Mouse (Mus musculus): Measurements from ENCODE around the gene Tlk2.
"Not testable (repeated sequence)": the region's sequence is repeated elsewhere in the genome, so short reads cannot be mapped to it uniquely, and the experiment has no call there.

Gene Tlk2

GRCm38 (mm10) chr11:105178516-105178915 is at the start of gene Tlk2:
TSS of gene Tlk2 (plus strand) at chr11:105178807.
- DNase-seq (ENCODE audit: low spot score in 2 of 2), result no peak

- DNase-seq (ENCODE audit: low spot score in 2 of 2), result no peak
Measured at GRCm38 (mm10) chr11:105135692-105136091, 42.9 kb upstream of the Tlk2 start.

- not testable (repeated sequence) for DNase-seq (ENCODE audit: low spot score in 2 of 2)
Measured at GRCm38 (mm10) chr11:105137255-105137654, 41.4 kb upstream of the Tlk2 start.

- not testable (repeated sequence) for DNase-seq (ENCODE audit: low spot score in 2 of 2)
Measured at GRCm38 (mm10) chr11:105140512-105140911, 38.1 kb upstream of the Tlk2 start.

- DNase-seq (ENCODE audit: low spot score in 2 of 2), result no peak
Measured at GRCm38 (mm10) chr11:105141115-105141514, 37.5 kb upstream of the Tlk2 start.

- DNase-seq (ENCODE audit: low spot score in 2 of 2), result no peak
Measured at GRCm38 (mm10) chr11:105143564-105143963, 35.0 kb upstream of the Tlk2 start.

GRCm38 (mm10) chr11:105144084-105144483 is 34.5 kb upstream of the Tlk2 start:
- no peak for DNase-seq (ENCODE audit: low spot score in 2 of 2)

- no peak for DNase-seq (ENCODE audit: low spot score in 2 of 2)
Measured at GRCm38 (mm10) chr11:105144508-105145210, 33.9 kb upstream of the Tlk2 start.

- DNase-seq (ENCODE audit: low spot score in 2 of 2), result no peak
Measured at GRCm38 (mm10) chr11:105145211-105145610, 33.4 kb upstream of the Tlk2 start.

- no peak for DNase-seq (ENCODE audit: low spot score in 2 of 2)
Measured at GRCm38 (mm10) chr11:105146593-105146992, 32.0 kb upstream of the Tlk2 start, which contains the start of gene Gm10842. TSS of gene Gm10842 (plus strand) at chr11:105146893.

- DNase-seq (ENCODE audit: low spot score in 2 of 2), result no peak
Measured at GRCm38 (mm10) chr11:105149353-105149752, 29.3 kb upstream of the Tlk2 start.

GRCm38 (mm10) chr11:105149766-105150165 is 28.8 kb upstream of the Tlk2 start:
- no peak for DNase-seq (ENCODE audit: low spot score in 2 of 2)

GRCm38 (mm10) chr11:105150691-105151090 is 27.9 kb upstream of the Tlk2 start:
- no peak for DNase-seq (ENCODE audit: low spot score in 2 of 2)

- DNase-seq (ENCODE audit: low spot score in 2 of 2), result no peak
Measured at GRCm38 (mm10) chr11:105151226-105152016, 27.2 kb upstream of the Tlk2 start.

GRCm38 (mm10) chr11:105152017-105152300 is 26.6 kb upstream of the Tlk2 start:
- no peak for DNase-seq (ENCODE audit: low spot score in 2 of 2)

- DNase-seq (ENCODE audit: low spot score in 2 of 2), result no peak
Measured at GRCm38 (mm10) chr11:105152357-105152899, 26.2 kb upstream of the Tlk2 start.

- peak in 1 of 2 experiments; percentile 22 for DNase-seq (ENCODE audit: low spot score in 2 of 2)
Measured at GRCm38 (mm10) chr11:105153068-105153833, 25.4 kb upstream of the Tlk2 start.

GRCm38 (mm10) chr11:105155915-105156314 is 22.7 kb upstream of the Tlk2 start:
- no peak for DNase-seq (ENCODE audit: low spot score in 2 of 2)

GRCm38 (mm10) chr11:105156748-105157267 is 21.8 kb upstream of the Tlk2 start:
- DNase-seq (ENCODE audit: low spot score in 2 of 2), result no peak

GRCm38 (mm10) chr11:105158047-105158446 is 20.6 kb upstream of the Tlk2 start:
- DNase-seq (ENCODE audit: low spot score in 2 of 2), result no peak

GRCm38 (mm10) chr11:105159673-105160360 is 18.8 kb upstream of the Tlk2 start:
- no peak for DNase-seq (ENCODE audit: low spot score in 2 of 2)
